Mouse (Mus musculus) gonadal fat pad, adult 2 months (tissue): ENCODE data around the gene Gm21954. TPM values are rescaled to one million over a fixed set of nuclear protein-coding genes. Genes with fewer than 3 reads are reported as not detected.

Experiments used
- DNase-seq: peaks from one replicate; pipeline ENCODE4 v3.0.0-alpha.2; 2012; ENCODE audit warnings: low read depth
- polyA plus RNA-seq: library from polyadenylated mRNA; depleted of rRNA; stranded (reverse); fragments of >200 nt; gene quantifications from 2 replicates; pipeline ENCODE4 v1.2.3, GENCODE M21; 2012; rRNA removed

Gene Gm21954
- polyA plus RNA-seq = not detected in 2 replicates

DNA sequence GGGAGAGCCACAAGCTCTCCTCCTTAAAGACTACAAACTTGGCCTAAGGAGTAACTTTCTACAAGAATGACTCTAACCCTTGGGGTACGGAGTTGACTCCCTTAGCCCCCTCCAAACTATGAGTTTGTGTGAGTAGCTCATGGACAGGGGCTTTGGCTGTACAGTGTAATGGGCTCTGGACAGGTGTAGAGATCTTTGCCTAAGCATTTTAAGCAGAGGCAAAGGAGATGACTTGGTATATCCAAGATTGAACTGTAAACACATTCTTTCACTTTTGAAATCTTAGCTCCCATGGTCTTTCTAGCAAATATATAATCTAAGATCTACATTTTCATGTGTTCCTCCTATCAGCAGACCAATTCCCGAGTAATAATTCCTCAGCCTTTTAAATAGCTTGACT is at the start of gene Gm21954:
Gene Gm21954, minus strand, starts transcription at position 101 of the 400 bp plus-strand sequence.
- no peak for DNase-seq

- DNase-seq = no peak
These were observed 49.8 kb upstream of the Gm21954 start for GRCm38 (mm10) chr3:55521776-55522175.

- no peak for DNase-seq
These were observed 48.5 kb upstream of the Gm21954 start for GRCm38 (mm10) chr3:55520240-55521180.

- DNase-seq = no peak
These were observed 45.5 kb upstream of the Gm21954 start for GRCm38 (mm10) chr3:55517454-55518014.

DNA sequence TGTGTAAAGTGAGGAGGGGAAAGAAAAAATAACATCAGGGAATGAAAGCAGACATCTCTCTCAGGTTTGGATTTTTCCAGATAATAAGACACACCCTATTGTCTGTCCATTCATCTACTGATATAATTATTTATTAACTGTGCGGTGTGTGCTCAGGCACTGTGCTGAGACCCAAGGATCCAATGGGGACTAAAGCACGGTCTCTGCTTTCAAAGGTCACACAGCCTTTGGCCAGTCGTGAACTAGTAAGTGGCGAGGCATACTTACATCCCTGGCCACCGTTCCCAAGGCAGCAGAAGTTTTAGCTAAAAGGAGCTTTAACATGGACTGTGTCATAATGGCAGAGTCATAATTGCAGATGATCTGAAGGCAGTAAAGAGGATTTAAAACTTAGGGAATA is 44.0 kb upstream of the Gm21954 start:
- no peak for DNase-seq

- no peak for DNase-seq
These were observed 39.6 kb upstream of the Gm21954 start for GRCm38 (mm10) chr3:55511658-55512057.

- no peak for DNase-seq
These were observed 38.2 kb upstream of the Gm21954 start for GRCm38 (mm10) chr3:55510198-55510597.

- no peak for DNase-seq
These were observed 27.3 kb upstream of the Gm21954 start for GRCm38 (mm10) chr3:55499298-55499697.

- no peak for DNase-seq
These were observed 24.5 kb upstream of the Gm21954 start for GRCm38 (mm10) chr3:55496462-55496941.

DNA sequence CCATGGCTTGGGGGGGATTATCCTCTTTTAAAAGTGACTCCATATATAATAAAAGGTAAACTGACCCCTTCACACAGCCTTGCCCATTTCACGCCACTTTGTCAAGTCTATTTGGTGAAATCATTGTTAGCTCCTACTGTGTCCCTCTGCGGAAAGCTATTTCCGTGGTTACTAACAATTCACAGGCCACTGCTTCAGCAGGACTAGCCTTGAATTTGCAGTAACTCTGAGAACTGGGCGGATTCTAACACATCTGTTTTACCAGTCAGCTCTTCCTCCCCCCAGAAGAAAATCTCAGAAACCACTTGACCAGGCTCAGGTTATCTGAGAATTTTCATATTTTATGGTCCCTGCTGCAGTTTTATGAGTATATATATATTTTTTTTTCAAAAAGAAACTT is 23.9 kb upstream of the Gm21954 start:
- DNase-seq = no peak

DNA sequence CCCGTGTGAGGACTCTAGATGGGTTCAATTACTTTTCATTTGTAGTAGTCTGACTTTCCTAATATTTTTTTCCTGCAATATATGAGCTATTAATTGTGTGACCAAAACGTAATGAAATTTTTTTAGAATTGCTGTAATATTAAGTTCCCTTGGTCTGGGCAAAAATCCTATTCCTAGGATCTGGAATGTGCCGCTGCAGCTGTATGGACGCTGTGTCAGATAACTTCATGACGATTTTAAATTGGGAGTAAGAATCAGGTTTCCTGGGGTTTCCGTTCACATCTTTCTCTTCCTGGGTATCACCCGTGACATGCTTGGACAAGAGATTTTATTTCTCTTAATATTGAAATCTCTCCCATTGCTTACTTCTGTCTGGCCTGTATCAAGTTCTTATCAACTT is 23.2 kb upstream of the Gm21954 start:
- DNase-seq = no peak

GRCm38 (mm10) chr3:55494348-55494747 is 22.3 kb upstream of the Gm21954 start:
- DNase-seq = no peak

DNA sequence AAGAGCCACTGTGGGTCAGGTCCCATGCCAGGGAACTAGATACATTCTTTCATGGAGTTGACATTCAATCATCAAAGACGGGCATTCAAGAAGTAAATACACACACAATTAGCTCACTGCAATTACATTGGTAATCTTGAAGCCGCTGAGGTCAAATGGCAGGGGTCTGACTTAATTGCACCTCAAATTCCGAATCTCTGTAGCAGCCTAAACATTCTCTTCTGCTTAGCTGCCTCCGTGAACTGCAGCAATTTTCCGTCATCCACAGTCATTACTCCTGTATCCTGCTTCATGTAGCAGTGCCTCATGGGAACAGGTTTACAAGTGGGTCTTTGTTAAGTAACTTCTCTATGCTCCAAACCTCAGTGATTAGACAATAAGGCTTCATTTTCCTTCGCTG is 20.0 kb upstream of the Gm21954 start:
- DNase-seq = no peak

GRCm38 (mm10) chr3:55489231-55489990 is 17.4 kb upstream of the Gm21954 start:
- DNase-seq = no peak

DNA sequence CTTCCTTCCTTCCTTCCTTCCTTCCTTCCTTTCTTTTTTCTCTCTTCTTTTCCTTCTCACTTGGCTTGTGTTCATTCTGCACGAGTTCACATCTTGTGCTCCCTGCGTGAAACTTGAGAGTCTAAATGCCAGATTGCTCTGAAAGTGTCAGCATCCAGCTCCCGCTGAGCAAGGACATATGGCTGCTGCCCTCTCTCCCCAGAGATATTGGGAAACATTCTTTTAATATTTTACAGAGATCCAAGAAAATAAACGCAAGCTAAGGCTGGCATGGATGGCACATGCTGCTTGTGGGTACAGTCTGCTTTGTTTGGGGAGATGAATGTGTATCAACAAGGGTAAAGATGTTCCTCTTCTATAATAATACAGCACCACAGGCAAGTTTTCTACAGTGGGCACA is 11.3 kb upstream of the Gm21954 start:
- DNase-seq = no peak

DNA sequence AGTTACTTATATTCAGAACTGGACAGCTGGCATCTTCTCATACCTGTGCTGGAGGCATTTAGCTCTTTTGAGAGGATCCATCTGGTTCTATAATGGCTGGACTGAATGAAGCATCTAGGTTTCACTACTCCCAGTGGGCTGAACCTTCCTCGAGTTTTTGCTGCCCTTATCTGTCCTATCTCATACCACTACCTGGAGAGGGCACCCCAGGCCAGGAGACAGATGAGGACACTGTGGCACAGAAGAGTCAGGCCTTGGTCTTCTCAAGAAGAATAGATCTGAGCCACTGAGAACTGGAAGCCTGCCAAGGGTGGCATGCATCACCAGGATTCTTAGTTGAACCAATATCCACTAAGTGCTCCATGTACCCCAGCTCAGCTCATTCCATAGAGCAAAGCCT is 9.1 kb upstream of the Gm21954 start:
- no peak for DNase-seq

- no peak for DNase-seq
These were observed 7.3 kb upstream of the Gm21954 start for GRCm38 (mm10) chr3:55479306-55479705.

- DNase-seq = no peak
These were observed 4.7 kb upstream of the Gm21954 start for GRCm38 (mm10) chr3:55476694-55477093.

DNA sequence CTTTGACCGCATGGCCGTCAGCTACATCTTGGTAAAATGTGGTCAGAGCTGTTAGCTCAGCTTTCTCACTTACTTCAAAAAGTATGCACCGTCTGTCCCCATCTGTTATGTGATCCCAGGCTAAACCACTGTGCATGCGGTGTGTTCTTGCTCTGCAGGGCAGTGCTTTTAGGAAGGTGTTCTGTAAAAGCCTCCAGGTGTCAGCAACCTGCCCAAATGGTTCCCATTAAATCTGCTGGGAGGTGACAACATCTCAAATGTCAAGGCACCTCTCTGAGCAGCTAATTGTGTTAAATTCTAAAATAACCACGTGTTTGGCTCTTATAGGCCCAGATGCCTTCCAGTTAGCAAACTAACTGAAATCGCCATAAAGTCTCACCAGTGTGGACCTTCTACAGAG is 1.1 kb upstream of the Gm21954 start:
- no peak for DNase-seq

DNA sequence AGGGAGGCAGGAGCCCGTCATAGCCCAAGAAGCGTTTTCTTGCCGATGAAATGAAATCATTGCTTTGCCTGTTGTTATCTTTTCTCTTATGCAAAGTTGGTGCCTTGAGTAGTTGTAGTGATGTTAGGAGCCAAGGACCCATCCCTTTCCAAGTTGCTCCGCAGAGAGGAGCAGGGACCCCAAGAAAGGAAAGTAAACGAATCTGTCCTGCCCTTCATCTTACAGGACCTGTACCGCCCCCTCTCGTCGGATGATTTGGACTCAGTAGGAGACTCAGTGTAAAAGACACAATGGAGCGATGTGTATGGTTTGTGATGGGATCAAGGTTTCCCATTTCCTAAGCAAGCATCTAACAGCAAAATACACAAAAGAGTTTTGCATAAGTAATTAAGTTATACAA is 5.7 kb downstream of the Gm21954 start:
- no peak for DNase-seq

GRCm38 (mm10) chr3:55465785-55466184 is 6.2 kb downstream of the Gm21954 start:
- DNase-seq = no peak

DNA sequence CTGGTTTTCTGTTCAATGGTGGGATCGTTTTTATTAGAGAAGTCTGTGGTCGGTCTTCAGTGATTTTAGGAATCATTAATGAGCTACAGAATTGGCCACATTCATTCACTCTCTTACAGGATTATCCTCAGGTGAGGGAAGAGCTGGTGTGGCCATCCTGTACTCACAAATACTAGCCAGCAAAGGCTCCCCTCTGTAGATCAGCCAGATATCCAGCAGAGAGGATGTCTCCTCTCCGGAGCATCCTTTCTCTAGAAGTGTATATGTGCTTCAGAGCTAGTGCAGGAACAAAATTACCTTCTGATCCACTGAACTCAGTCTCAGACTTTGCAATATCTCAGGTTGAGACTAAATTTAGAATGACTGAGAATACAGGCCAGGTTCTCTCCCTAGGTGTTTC is 7.8 kb downstream of the Gm21954 start:
- DNase-seq = no peak
